Mouse (Mus musculus) thymus, postnatal 25 days (tissue): ENCODE data around the gene Zfp867.

Experiments used
- DNase-seq: peaks from one replicate; pipeline ENCODE4 v3.0.0; 2022

The Zfp867 gene

GRCm38 (mm10) chr11:59456891-59457290 lies 15.4 kb downstream of the Zfp867 start:
- no peak for DNase-seq

GRCm38 (mm10) chr11:59456346-59456745 lies 15.9 kb downstream of the Zfp867 start:
- DNase-seq: no peak

- DNase-seq: no peak
These were observed 21.2 kb downstream of the Zfp867 start, which contains the start of gene Snap47 for GRCm38 (mm10) chr11:59451086-59451485. Gene Snap47, minus strand, starts transcription at chr11:59451186.

GRCm38 (mm10) chr11:59450230-59450771 lies 22.0 kb downstream of the Zfp867 start:
- no peak for DNase-seq

- DNase-seq: peak; percentile 93
These were observed 22.5 kb downstream of the Zfp867 start, which contains the start of gene Jmjd4 for GRCm38 (mm10) chr11:59449741-59450229. Gene Jmjd4, plus strand, starts transcription at chr11:59450045.

DNA sequence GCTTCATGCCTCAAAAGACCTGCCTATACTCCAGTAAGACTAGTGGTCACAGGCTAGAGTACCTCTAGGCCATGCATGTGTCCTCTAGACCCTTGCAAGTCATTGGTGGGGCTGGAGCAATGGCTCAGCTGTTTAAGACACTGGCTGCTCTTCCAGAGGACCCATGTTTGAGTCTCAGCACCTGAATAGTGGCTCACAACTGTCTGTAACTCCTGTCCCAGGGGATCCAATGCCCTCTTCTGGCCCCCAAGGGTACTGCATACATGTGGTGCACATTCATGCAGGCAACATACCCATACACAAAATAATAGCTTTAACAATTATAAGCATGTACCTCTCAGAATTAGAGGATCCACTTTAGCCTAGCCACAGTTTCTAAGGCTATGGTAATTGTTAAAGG lies 29.2 kb downstream of the Zfp867 start:
- no peak for DNase-seq

- DNase-seq: no peak
These were observed 34.3 kb downstream of the Zfp867 start for GRCm38 (mm10) chr11:59437954-59438353.

- no peak for DNase-seq
These were observed 40.0 kb downstream of the Zfp867 start for GRCm38 (mm10) chr11:59432261-59432660.

DNA sequence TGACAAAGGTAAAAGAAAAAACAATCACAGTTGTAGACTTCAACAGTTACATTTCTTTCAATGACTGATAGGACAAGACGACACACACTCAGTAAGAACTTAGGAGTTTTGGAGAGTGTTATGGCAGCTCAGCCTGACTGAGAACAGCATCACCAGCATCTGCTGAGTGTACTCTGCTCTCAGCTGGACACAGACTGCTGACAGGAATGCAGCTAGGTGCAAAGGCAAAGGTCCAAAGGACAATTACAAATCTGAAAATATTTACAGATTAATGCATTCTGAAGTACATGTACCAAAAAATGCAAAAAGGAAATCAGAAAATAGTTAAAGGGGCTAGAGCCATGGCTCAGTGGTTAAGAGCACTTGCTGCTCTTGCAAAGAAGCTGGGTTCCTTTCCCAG lies 42.3 kb downstream of the Zfp867 start:
- DNase-seq: no peak

- DNase-seq: no peak
These were observed 44.1 kb downstream of the Zfp867 start for GRCm38 (mm10) chr11:59428057-59428660.

DNA sequence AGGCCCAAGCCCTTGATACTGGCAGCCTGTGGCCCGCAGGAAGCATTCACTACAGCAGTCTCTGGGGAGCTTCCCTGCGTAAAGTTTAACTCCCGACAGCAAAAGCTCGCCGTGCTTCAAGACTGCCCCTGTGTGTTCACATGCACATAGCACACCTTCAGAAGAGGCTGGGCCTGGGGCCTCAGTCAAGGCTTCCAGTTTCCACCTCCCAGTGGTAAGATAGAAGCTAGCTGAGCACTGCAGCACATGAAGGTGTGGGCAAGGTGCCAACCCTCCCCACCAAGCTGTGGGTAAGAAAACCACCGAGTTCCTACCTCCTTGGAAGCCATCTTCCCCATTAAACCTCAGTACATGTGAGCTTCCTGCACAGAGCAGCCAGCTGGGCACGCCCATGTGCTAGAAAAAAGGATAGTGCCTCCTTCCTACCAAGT lies 46.6 kb downstream of the Zfp867 start:
- DNase-seq: peak; percentile 71

DNA sequence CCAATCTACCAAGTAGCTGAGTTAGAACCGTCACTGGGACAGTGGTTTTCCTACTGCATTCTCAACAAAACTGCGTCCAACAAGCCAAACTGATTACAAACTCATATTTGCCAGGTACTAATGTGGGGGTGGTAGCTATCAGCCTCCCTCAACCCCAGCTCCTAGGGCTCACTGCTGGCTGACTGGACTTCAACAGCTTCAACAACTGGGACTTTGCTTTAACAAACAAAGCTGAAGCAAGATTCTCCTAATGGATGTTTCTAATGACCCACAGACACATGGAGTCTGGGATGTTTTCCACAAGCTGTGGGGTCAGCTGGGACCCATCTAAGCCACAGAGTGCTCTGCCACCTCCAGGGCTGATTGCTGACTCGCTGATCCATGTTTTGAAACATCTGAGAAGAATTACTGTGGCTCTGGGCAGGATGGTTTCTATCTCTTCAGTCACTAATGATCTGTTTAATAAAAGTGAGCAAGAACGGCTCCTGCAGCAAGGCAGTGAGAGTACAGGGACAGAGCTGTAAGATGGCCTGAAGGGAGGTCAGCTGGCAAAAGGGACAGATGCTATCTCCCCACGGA lies 49.2 kb downstream of the Zfp867 start:
- DNase-seq: no peak

DNA sequence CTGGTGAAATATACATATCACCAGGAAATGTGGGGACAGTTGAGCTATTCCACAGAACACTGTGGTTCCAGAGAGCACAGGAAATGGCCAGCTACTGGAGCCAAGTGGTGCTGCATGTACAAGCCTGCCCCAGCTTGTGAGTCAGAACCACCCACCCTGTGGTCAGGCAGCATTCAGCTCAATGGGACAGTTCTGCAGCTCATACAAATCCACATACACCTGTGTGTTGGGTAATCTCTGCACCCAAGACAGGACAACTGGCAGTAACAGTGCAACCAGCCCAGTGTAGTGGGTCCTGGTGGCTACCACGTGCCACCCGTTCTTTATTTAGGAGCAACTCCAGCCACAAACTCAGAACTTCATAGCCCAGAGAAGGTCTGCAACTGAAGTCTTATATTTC lies 50.3 kb downstream of the Zfp867 start:
- no peak for DNase-seq

DNA sequence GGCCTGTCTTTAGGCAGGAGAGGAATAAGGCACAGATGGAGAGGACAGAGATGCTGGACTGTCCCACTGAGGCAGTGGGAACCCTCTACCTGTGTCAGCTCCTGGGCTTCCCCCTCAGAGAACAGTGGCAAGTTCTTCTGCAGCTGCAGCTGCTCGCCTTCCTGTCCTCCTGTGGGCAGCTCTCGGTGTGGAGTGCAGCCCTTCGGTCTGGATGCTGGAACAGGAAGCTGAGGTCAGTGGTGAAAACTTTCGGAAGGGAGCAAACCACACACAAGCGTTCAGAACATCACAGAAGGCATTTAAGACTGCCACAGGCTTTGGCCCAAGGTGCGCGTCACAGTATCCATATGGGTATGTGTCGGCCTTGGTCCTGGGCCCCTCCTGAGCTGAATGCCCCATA lies 50.8 kb downstream of the Zfp867 start:
- DNase-seq: no peak

DNA sequence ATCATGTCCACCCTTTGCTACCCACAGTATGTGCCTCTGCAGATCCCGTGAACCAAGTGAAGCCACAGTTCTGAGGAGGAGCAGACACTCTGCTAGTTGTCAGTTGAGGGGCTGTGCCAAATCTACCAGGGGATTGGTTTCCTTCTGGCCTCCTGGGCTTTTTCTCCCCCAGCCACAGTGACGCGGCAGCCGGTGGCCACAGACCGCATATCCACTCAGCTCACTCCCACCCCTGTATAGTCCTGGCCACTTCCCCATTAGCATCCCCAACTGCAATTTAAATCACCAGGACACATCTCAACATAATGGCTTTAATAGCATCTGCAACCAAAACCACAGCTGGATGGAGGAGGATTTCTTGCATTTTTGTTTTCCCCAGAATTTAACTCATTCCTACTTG lies 53.6 kb downstream of the Zfp867 start:
- DNase-seq: no peak

- no peak for DNase-seq
These were observed 59.0 kb downstream of the Zfp867 start for GRCm38 (mm10) chr11:59412999-59413863.

GRCm38 (mm10) chr11:59412058-59412457 lies 60.2 kb downstream of the Zfp867 start:
- DNase-seq: no peak
